Mouse (Mus musculus): ENCODE measurements around the gene Tgoln1. TPM values are rescaled to one million over a fixed set of nuclear protein-coding genes. Genes with fewer than 3 reads are reported as not detected.

Tgoln1 gene
- total RNA-seq, 2 experiments from 2014 or later, result 53.2 to 59.1 TPM

DNA sequence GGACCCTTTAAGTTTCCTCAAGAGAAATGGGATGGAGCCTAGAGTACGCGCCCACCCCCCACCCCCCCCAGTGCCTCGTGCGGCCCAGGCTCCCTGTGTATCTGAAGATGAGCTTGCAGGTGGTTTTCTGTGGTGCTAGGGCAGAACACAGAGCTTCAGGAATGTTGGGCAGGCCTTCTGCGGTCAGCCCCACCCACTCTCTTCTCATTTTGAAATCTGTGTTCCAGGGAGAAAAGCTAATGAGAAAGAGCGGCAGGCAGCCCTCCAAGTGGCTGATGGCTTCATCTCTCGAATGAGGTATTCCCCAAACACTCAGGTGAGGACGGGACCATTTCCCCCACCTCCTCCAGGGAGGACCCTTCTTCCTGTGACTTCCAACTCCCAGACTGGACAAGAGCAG is 56.0 kb downstream of the Tgoln1 start:
- no peak for ATAC-seq (ENCODE audit: poor library complexity, severe bottlenecking)

Other genes starting within 250 kb of the Tgoln1 start
- gene Vamp5, start 236.5 kb downstream of the Tgoln1 start, total RNA-seq (2015), result 15.4 and 20.0 TPM in 2 replicates
- 6.5 and 12.4 TPM in 2 replicates for gene Vamp5, start 236.5 kb downstream of the Tgoln1 start, total RNA-seq (2017)
- gene Vamp8, start 226.3 kb downstream of the Tgoln1 start, total RNA-seq (2015), result 219 and 236 TPM in 2 replicates
- gene Vamp8, start 226.3 kb downstream of the Tgoln1 start, total RNA-seq (2017), result 199 and 241 TPM in 2 replicates
- gene Ggcx, start 202.7 kb downstream of the Tgoln1 start, total RNA-seq (2015), result 5.6 and 7.8 TPM in 2 replicates
- 6.0 and 8.3 TPM in 2 replicates for gene Ggcx, start 202.7 kb downstream of the Tgoln1 start, total RNA-seq (2017)
- 181 and 183 TPM in 2 replicates for gene Mat2a, start 177.4 kb downstream of the Tgoln1 start, total RNA-seq (2015)
- gene Mat2a, start 177.4 kb downstream of the Tgoln1 start, total RNA-seq (2017), result 95.4 and 105 TPM in 2 replicates
- gene Sh2d6, start 95.3 kb downstream of the Tgoln1 start, total RNA-seq (2015), result 0.25 TPM in 1 of 2 replicates, not detected in the other
- gene Sh2d6, start 95.3 kb downstream of the Tgoln1 start, total RNA-seq (2017), result 0.18 TPM in 1 of 2 replicates, not detected in the other
- gene Capg, start 72.6 kb downstream of the Tgoln1 start, total RNA-seq (2015), result 164 and 167 TPM in 2 replicates
- 341 and 407 TPM in 2 replicates for gene Capg, start 72.6 kb downstream of the Tgoln1 start, total RNA-seq (2017)
- gene Elmod3, start 18.6 kb downstream of the Tgoln1 start, total RNA-seq (2015), result 6.4 and 7.0 TPM in 2 replicates
- 8.6 and 10.2 TPM in 2 replicates for gene Elmod3, start 18.6 kb downstream of the Tgoln1 start, total RNA-seq (2017)
- 2.2 and 5.2 TPM in 2 replicates for gene Retsat, start 18.5 kb downstream of the Tgoln1 start, total RNA-seq (2015)
- gene Retsat, start 18.5 kb downstream of the Tgoln1 start, total RNA-seq (2017), result 3.8 and 7.2 TPM in 2 replicates
- 0.25 TPM in 1 of 2 replicates, not detected in the other for gene Tcf7l1, start 172.3 kb upstream of the Tgoln1 start, total RNA-seq (2015)
- gene Tcf7l1, start 172.3 kb upstream of the Tgoln1 start, total RNA-seq (2017), result not detected in 2 replicates

All from megakaryocyte, adult 5-6 weeks (primary cell).